Mouse (Mus musculus) olfactory bulb, adult 2 months (tissue): ENCODE measurements around the gene Gm5244. TPM values are rescaled to one million over a fixed set of nuclear protein-coding genes. Genes with fewer than 3 reads are reported as not detected.

ENCODE experiments used
- H3K27ac ChIP-seq: fragments of 200-500 bp; 2 replicates; pipeline ENCODE4 v1.5.1; 2012; ENCODE audit warnings: low read depth, low read length; ENCODE audit not compliant: insufficient read depth
- H3K4me1 ChIP-seq: fragments of 200-500 bp; 2 replicates; pipeline ENCODE4 v1.6.1; 2012; ENCODE audit warnings: low read length; ENCODE audit not compliant: control insufficient read depth, insufficient read depth
- H3K4me3 ChIP-seq: fragments of 200-500 bp; 2 replicates; pipeline ENCODE4 v1.5.1; 2012; ENCODE audit warnings: mild to moderate bottlenecking, low read depth, low read length, moderate library complexity; ENCODE audit not compliant: insufficient read depth
- CTCF ChIP-seq: fragments of 200-500 bp; IDR thresholded peaks from 2 replicates; pipeline ENCODE4 v1.5.1; 2012; ENCODE audit warnings: low read depth, mild to moderate bottlenecking, low read length, moderate library complexity; ENCODE audit not compliant: insufficient read depth
- POLR2A ChIP-seq: fragments of 200-500 bp; IDR thresholded peaks from 2 replicates; pipeline ENCODE4 v1.6.1; 2012; ENCODE audit warnings: mild to moderate bottlenecking, low read depth, low read length, moderate library complexity; ENCODE audit not compliant: insufficient read depth
- WGBS: fragments of 180-500 bp; shearing (Covaris S2); methylation state at CpG from one replicate; pipeline ENCODE4 v1.1.7; 2018; 5-methylcytosine and 5-hydroxymethylcytosine counted together
- polyA plus RNA-seq: library from polyadenylated mRNA; stranded (reverse); fragments of >200 nt; gene quantifications from 2 replicates; pipeline ENCODE4 v1.2.4, GENCODE M21; 2012; ENCODE audit warnings: low replicate concordance; ENCODE audit not compliant: missing spikeins, insufficient read depth, insufficient read length

The Gm5244 gene
- polyA plus RNA-seq, 1 experiment = not detected

GRCm38 (mm10) chr19:12812644-12813364 lies 33.7 kb upstream of the Gm5244 start:
- no peak for TF ChIP-seq CTCF
- no peak for TF ChIP-seq POLR2A
- Histone ChIP-seq H3K27ac (no peak overlapping the region), H3K4me1 (no peaks in the 10 kb centered on the region), H3K4me3 (no peak overlapping the region)
- WGBS = 78% methylated on average over 1 of the region's 1 CpGs

- TF ChIP-seq CTCF = no peak
- TF ChIP-seq POLR2A = no peak
- no peak overlapping the region for H3K4me3 ChIP-seq
- WGBS = 91% methylated on average over 1 of the region's 1 CpGs
- H3K4me1 ChIP-seq = no peaks in the 10 kb centered on the region
- no peak overlapping the region for H3K27ac ChIP-seq
Measured at GRCm38 (mm10) chr19:12813883-12814282, 32.6 kb upstream of the Gm5244 start.

GRCm38 (mm10) chr19:12818507-12818906 lies 28.0 kb upstream of the Gm5244 start:
- no peak for TF ChIP-seq POLR2A
- no peak for TF ChIP-seq CTCF
- Histone ChIP-seq H3K27ac (no peak overlapping the region), H3K4me1 (no peaks in the 10 kb centered on the region), H3K4me3 (no peak overlapping the region)
- WGBS = 93% methylated on average over 1 of the region's 1 CpGs

- Histone ChIP-seq H3K4me1 (no peaks in the 10 kb centered on the region), H3K4me3 (no peak overlapping the region), H3K27ac (no peak overlapping the region)
- TF ChIP-seq POLR2A = no peak
- WGBS = 28% methylated on average over 4 of the region's 4 CpGs
Measured at GRCm38 (mm10) chr19:12820383-12820782, 26.1 kb upstream of the Gm5244 start.

DNA sequence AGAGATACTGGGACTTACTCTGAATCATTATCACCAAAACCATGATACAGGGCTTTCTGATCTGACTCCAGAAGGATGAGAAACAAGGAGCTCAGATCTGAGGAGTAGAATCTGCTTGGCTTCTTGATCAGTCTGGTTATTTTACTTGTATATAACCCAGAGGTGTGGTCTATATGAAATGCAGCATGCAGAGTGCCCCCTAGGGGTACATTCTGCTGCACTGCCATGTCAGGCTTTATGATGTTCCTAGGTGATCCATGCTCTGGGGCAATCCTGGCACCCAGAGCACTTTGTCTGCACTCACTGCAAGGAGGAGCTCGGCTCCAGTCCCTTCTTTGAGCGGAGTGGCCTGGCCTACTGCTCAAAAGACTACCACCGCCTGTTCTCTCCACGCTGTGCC lies 21.9 kb upstream of the Gm5244 start:
- TF ChIP-seq CTCF (no peak), POLR2A (no peak)
- 80% methylated on average over 4 of the region's 4 CpGs for WGBS
- H3K27ac ChIP-seq = no peak overlapping the region
- H3K4me3 ChIP-seq = no peak overlapping the region
- no peaks in the 10 kb centered on the region for H3K4me1 ChIP-seq

DNA sequence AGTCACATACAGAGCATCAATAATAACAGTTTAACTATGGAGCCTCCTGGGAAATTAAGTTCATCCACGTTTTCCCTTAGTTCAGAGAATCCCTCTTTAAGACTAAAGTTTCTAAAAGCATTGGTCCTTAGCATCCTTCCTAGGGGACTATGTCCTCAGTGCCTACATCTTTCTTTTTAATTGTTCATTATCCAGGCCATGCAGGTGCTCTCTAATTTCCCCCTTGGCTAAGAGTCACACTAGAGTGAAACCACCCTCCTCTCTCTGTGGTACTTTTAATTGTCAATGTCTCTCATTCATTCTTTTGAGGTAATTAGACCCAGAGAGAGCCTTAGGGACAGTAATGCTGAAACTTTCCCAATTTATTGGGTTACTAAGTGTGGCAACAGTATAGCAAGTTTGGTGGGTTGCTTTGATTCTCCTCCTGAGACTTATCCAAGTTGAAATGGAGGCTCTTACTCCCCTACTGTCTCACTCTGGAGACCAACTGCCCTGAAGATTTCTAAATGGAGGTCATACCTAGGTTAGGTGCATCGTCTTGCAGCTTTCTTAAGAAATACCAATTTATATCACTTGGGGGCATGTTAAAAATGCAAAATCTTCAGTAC lies 15.6 kb upstream of the Gm5244 start:
- no peak overlapping the region for H3K4me3 ChIP-seq
- no peaks in the 10 kb centered on the region for H3K4me1 ChIP-seq
- no peak overlapping the region for H3K27ac ChIP-seq
- no peak for TF ChIP-seq POLR2A
- TF ChIP-seq CTCF = no peak
- 73% methylated on average over 2 of the region's 2 CpGs for WGBS

DNA sequence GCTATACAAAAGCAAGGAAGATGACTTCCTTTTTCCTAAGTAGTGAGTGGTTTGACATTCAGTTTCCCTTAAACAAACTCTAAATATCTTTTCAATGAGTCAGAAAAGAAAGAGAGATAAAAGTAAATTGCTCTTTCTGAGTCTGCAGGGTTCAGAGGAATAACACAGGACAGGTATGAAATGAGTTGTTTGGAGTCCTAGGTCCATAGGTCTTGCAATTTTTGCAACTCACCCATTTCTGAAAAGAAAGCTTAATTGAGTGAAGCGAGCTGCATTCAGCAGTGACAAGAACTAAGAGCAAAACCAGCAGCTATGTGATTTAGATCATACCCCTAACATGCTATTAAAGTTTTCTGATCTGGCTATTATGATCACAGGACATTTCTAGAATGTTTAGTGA lies 14.9 kb upstream of the Gm5244 start:
- WGBS = 50% methylated on average over 1 of the region's 1 CpGs
- no peak overlapping the region for H3K4me3 ChIP-seq
- TF ChIP-seq POLR2A = no peak
- no peak for TF ChIP-seq CTCF
- no peak overlapping the region for H3K27ac ChIP-seq
- no peaks in the 10 kb centered on the region for H3K4me1 ChIP-seq

GRCm38 (mm10) chr19:12833625-12834024 lies 12.9 kb upstream of the Gm5244 start:
- WGBS = 64% methylated on average over 3 of the region's 3 CpGs
- H3K27ac ChIP-seq = no peak overlapping the region
- TF ChIP-seq CTCF (no peak), POLR2A (no peak)
- H3K4me1 ChIP-seq = no peaks in the 10 kb centered on the region
- no peak overlapping the region for H3K4me3 ChIP-seq

DNA sequence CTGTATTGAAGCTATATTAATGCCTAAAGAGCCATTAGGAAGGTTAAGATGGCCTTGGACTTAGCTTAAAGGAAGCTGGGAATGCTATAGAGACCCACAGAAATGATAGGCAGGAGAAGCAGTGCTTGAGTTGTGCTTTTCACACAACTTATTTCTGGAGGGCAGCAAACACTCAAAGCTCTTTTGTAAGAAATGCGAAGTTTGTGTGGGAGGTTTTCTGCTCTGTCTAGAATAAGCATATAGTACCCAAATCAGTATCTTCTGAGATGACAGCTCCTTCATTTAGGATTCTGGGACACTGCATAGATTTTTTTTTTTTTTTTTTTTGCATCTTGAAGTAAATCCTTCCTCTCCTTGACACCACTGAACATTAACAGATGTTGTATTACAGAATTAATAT lies 8.0 kb upstream of the Gm5244 start:
- Histone ChIP-seq H3K4me1 (peaks cover 3% of the 10 kb centered on the region; the same call in 1 of the 2 replicates), H3K4me3 (no peak overlapping the region), H3K27ac (no peak overlapping the region)
- WGBS = 67% methylated on average over 1 of the region's 1 CpGs
- TF ChIP-seq POLR2A (no peak), CTCF (no peak)

GRCm38 (mm10) chr19:12856983-12857382 lies 10.5 kb downstream of the Gm5244 start, which contains the start of gene Olfr1444:
TSS of gene Olfr1444 (plus strand) at chr19:12857283.
- H3K27ac ChIP-seq = no peak within 1 kb of the TSS
- H3K4me3 ChIP-seq = no peak within 1 kb of the TSS
- WGBS = 74% methylated on average over 1 of the region's 1 CpGs
- no peaks in the 10 kb centered on the region for H3K4me1 ChIP-seq
- TF ChIP-seq CTCF (no peak), POLR2A (no peak)
